Mouse (Mus musculus) kidney, embryonic 14.5 days (tissue): Measurements from ENCODE around the gene Gpr157. TPM values are rescaled to one million over a fixed set of nuclear protein-coding genes. Genes with fewer than 3 reads are reported as not detected.

ENCODE experiments used
- microRNA counts: library from miRNA; unstranded; fragments of <30 nt; microRNA quantifications from one replicate; lab custom pipeline; 2017
- microRNA-seq: library from miRNA; unstranded; fragments of <30 nt; microRNA quantifications from one replicate; pipeline ENCODE4, GENCODE M21; 2016
- polyA plus RNA-seq: library from polyadenylated mRNA; unstranded; fragments of >200 nt; fragmentation: Nextera tagmentation; extraction: Ambion mirVana; gene quantifications from 2 replicates; pipeline ENCODE4 v1.2.1, GENCODE M21; 2014

Gpr157 gene
- polyA plus RNA-seq, 1 experiment from 2014 or later, result 0.20 TPM

MicroRNA genes within 50 kb of the gene (microRNA counts, 519-probe panel; counts per million panel counts)
- microRNA mmu-miR-34a (lab: Ali Mortazavi, UCI), result not detected

Small RNA genes within 50 kb of the gene (microRNA-seq; reads per million reads assigned to microRNA genes)
- 111 reads per million, percentile 55 among the genes with 10 or more reads in this experiment for gene Mir34a

Other genes with a start within 250 kb of the Gpr157 start
- 8.0 and 9.6 TPM in 2 replicates for gene Spsb1, start 132.3 kb upstream of the Gpr157 start, polyA plus RNA-seq
- gene H6pd, start 78.3 kb upstream of the Gpr157 start, polyA plus RNA-seq, result 6.8 and 10.7 TPM in 2 replicates
- 0.91 and 2.2 TPM in 2 replicates for gene Slc2a5, start 31.9 kb downstream of the Gpr157 start, polyA plus RNA-seq
- not detected in 2 replicates for gene Slc2a7, start 61.6 kb downstream of the Gpr157 start, polyA plus RNA-seq
- not detected in 2 replicates for gene Car6, start 114.0 kb downstream of the Gpr157 start, polyA plus RNA-seq
- gene Eno1, start 149.4 kb downstream of the Gpr157 start, polyA plus RNA-seq, result 1,584 and 1,728 TPM in 2 replicates
- gene Rere, start 194.3 kb downstream of the Gpr157 start, polyA plus RNA-seq, result 31.2 and 49.9 TPM in 2 replicates